Mouse (Mus musculus) lung, adult 2 months (tissue): Measurements from ENCODE around the gene Ccnyl1.

ENCODE experiments used
- CTCF ChIP-seq: fragments of 200-500 bp; IDR thresholded peaks from 2 replicates; pipeline ENCODE4 v1.5.1; 2011; ENCODE audit warnings: mild to moderate bottlenecking, low read length, control low read depth; ENCODE audit not compliant: insufficient read depth
- POLR2A ChIP-seq: fragments of 200-500 bp; IDR thresholded peaks from 2 replicates; pipeline ENCODE4 v1.6.1; 2011; ENCODE audit warnings: low read depth, mild to moderate bottlenecking, control low read depth, low read length, borderline replicate concordance; ENCODE audit errors: extremely low read depth

GRCm38 (mm10) chr1:64734771-64735750 lies 44.8 kb downstream of the Ccnyl1 start:
- no peak for TF ChIP-seq CTCF
- TF ChIP-seq POLR2A, result no peak
